Mouse (Mus musculus) ovary, postnatal 14 days (tissue): ENCODE results near the gene Cnot10.

Experiments used
- DNase-seq: peaks from one replicate; pipeline ENCODE4 v3.0.0; 2022; ENCODE audit warnings: low spot score

Gene Cnot10

GRCm38 (mm10) chr9:114639839-114640646, at the start of gene Cnot10:
Cnot10 (minus strand) TSS chr9:114640184.
- peak; percentile 97 for DNase-seq

DNA sequence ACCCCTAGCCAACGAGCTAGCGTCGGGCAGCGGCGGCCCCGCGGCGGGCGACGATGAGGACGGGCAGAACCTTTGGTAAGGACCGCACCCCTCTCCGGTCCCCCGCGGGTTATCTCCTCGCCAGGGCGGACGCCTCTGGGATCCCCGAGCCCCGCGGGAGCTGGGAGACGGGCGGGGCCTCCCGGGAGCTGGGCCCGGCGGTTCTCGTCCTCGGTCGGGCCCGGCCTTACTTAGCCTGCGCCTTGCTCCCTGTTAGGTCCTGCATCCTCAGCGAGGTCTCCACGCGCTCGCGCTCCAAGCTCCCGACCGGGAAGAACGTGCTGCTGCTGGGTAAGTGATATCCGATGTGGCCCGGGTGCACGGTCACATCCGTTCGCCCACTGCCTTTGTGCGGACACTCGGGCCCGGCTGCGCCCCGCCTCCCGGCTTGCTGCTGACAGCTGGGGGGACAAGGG, 49.0 kb upstream of the Cnot10 start:
- no peak for DNase-seq

DNA sequence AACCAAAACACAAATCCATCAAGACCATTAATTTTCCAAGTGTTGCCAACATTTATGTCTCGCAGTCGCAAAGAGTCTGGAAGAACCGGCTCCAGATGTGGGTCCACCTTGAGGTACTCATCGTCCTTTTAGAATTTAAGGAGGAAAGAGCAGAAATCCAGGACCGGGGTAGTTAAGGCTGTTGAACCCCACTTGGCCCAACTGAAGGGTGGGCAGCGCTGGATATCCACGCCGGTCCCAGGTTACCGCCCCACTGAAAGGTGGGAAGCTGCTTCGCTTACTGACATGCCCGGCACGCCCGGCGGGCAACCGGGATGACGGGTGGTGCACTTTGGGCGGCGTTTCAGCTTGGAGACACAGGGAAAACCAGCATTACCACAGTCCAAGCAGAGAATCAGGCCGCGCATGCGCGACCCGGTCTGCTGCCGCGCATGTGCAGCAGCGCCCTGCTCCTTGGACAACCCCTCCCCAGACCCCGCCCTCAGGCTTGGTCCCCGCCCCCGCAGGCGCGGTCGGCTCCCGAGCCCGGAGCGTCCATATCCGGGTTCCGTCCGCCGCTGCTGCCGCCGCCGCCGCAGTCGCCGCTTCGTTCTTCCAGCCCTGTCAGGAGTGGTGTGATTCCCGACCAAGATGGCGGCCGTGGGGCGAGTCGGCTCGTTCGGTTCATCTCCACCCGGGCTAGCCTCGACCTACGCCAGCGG, 48.4 kb upstream of the Cnot10 start, which contains the start of gene Dync1li1:
Dync1li1 (plus strand) TSS at position 539 of the 701 bp plus-strand sequence.
- peak; percentile 97 for DNase-seq

DNA sequence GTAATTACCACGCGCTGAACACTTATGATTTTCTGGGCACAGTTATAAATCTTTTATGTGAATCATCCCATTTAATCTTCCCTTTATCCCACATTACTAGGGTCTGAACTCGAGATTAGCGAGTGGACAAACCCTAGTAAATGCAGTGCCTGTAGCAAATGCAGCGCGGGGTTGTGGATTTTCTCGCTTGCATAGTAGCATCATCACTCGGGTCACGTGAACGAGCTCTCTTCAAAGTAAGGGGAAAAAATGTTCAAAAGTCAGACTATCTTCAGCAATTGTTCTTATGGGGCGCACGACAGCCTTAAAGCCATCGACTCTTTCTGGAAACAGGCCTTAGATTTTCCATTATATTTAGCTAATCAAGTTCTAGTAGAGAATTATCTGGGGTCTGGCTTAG, 47.7 kb upstream of the Cnot10 start:
- DNase-seq, result no peak

DNA sequence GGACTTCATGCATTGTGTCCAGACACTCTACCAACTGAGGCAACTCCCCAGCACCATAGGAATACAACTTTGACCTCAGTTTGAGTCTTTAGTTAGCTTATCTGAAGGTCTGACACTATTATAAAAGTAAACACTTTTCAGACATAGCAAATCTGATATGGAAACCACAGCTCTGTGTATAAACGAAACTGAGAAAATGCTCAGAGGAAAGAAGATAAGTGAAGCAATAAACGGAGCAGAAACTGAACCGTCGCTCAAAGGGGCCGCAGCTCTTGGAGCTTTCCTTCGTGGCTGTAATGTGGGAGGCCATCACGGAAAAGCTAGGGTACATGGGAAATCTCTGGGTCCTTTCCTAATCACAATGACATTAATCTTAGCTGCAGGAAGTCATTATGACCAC, 46.3 kb upstream of the Cnot10 start:
- DNase-seq, result no peak

DNA sequence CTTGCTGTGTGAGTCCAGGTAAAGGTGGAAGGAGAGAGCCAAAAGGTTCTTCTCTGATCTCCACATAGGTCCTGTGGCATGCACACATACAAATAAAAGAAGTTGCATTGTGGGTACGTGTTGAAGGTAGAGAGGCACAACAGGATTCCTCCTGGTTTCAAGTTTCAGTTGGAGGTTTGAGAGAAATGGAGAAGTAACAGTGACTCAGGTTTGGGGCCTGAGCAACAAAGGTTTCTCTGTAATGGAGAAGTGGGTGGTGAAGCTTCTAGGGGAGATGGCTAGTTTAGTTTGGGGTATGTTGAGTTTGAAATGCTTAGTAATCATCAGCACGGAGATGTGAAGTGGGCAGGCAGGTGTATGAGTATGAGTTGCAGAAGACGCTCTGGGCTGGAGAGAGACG, 42.2 kb upstream of the Cnot10 start:
- no peak for DNase-seq

- DNase-seq, result no peak
Measured at GRCm38 (mm10) chr9:114680531-114680930, 40.5 kb upstream of the Cnot10 start.

GRCm38 (mm10) chr9:114679944-114680343, 40.0 kb upstream of the Cnot10 start:
- DNase-seq, result no peak

- no peak for DNase-seq
Measured at GRCm38 (mm10) chr9:114678576-114678975, 38.6 kb upstream of the Cnot10 start.

GRCm38 (mm10) chr9:114673626-114674025, 33.6 kb upstream of the Cnot10 start:
- no peak for DNase-seq

DNA sequence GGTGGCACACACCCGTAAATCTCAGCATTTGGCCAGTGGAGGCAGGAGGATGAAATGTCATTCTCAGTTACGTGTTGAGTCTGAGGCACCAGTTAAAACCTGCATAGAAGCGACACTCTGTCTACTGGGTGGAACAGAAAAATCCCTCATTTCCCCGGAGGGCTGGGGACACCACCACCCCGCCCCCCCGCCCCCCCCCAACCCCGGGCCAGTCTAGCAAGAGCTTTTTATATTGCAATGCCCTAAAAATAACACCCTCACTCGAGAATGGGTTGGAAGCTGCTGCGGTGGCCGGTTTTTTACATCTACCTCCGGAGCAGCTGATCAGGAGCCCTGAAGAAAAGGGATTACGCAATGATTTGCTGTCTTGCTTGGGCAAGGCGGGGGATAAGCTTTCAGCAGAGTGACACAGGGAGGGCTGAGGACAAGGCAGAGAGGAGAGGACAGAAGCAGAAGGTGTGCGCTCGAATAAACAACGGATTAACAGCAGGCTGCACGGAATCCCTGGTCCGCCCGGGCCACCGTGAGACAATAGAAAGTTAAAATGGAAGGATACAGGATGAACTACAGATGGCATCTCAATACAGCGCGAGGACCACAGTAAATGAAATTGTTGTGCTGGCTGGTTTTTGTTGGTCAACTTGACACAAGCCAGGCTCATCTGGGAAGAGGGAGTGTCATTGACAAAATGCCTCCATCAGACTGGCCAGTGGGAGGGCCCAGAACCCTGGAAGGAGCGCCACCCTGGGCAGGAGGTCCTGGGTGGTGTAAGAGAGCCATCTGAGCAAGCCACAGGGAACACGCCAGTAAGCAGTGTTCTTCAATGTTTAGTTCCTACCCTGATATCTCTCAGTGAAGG, 32.9 kb upstream of the Cnot10 start:
- no peak for DNase-seq

DNA sequence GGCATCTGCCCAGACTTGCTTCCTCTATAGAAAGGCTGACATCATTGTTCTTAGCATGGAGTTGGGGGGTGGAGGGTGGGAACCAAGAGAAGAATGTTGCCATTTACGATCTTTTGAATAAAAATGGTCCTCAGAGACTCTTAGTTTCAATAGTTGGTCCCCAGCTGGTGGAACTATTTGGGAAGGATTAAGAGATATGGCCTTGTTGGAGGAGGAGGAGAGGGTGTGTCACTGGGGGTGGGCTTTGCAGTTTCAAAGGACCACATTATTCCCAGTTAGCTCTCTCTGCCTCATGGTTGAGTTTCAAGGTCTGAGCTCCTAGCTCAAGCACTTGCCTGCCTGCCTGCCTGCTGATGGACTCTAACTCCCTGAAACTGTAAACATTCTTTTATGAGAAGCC, 32.0 kb upstream of the Cnot10 start:
- DNase-seq, result no peak

DNA sequence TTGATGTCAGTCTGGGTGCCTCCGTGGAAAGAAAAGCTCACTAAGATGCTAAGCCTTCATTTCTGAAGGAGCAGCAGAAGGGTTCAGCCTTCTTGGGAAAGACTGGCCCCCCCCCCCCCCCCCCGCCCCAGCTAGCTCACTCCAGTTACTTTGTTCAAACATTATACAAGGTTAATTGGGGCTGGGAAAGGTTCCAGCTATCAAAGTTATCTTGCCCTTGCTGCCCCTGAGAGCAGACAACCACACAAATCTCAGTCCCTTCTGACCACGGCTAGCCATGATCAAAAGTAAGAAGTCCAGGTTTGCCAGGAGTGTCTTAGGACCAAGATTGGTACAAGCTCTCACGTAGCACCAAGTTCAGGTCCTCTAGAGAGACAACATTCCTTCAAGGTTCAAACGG, 29.0 kb upstream of the Cnot10 start:
- DNase-seq, result no peak

DNA sequence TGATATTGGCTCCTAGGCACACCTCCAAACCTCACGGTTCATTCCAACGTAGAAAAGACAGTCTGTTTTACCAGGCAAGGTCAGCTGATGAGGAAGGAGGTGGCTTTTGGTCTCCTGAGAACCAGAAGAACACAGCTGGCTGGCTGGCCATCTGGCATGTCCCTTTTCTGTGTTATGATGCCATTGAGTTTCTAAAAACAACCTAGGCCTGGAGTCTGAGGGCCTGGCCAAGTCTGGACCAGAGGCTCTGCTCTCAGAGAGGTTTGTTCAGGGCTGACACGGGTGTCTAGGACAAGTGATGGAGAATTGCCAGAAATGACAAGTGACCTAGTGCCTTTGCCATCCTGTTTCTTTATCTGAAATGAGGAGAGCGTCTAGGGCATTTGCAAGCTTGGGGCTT, 28.1 kb upstream of the Cnot10 start:
- no peak for DNase-seq

DNA sequence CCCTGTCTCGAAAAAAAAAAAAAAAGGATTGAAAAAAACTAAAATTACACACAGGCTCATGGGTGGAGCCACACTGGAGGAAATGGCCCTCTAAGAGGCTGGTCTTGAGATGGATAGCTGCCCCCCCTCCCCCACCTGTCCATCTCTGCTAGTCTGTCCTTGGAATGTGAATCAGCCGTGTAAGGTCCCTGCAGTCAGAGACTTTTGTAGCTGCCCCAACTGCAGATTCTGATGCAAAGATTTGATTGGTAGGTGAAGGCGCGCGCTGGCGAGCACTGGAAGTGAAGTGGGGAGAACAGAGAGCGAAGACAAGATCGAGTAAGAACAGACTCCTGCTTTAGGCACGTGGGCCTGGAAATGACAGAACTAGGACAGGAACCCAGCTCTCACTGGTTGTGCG, 26.9 kb upstream of the Cnot10 start:
- no peak for DNase-seq

- DNase-seq, result no peak
Measured at GRCm38 (mm10) chr9:114663782-114664181, 23.8 kb upstream of the Cnot10 start.

DNA sequence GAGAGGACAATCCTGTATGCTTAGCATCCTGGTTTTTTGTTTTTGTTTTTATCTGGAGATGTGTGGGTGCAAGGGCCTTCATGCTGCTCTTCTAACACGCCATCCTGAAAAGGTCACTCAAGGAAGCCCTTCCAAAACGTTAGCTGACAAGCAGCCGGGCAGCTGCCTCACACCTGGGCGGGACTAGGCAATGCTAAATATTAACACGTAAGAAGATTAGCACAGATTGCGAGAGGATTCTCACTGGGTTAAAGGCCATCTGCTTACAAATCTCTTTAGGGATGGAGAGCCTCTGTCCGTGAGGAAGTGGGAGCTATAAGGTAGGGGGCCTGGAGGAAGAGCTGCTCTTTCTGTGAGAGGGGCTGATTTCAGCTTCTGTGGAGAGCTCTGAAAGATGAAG, 22.0 kb upstream of the Cnot10 start:
- DNase-seq, result no peak

- no peak for DNase-seq
Measured at GRCm38 (mm10) chr9:114660983-114661382, 21.0 kb upstream of the Cnot10 start.

DNA sequence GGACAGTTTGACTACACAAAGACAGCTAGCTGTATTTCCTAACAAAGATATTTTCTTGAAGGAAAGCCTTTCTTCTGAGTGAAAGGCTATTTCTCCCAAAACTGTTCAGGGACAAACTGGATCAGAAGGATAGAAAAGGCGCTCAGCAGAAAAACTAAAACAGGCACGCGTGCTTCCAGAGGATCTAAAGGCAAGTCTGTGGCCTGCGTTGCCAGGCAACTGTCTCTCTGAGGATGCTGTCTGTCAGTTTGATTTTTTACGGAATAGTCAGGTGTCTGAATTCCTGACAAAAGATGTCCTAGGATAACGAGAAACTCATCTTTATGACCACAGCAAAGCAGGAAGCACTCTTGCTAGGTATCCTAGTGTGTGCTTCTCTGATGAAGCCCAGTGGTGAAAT, 20.5 kb upstream of the Cnot10 start:
- DNase-seq, result no peak

GRCm38 (mm10) chr9:114656701-114657100, 16.7 kb upstream of the Cnot10 start:
- no peak for DNase-seq

- DNase-seq, result no peak
Measured at GRCm38 (mm10) chr9:114655356-114655755, 15.4 kb upstream of the Cnot10 start.

- no peak for DNase-seq
Measured at GRCm38 (mm10) chr9:114650938-114651634, 11.1 kb upstream of the Cnot10 start.
